Mouse (Mus musculus): ENCODE results near the gene Olfr1310. TPM values are rescaled to one million over a fixed set of nuclear protein-coding genes. Genes with fewer than 3 reads are reported as not detected.
"Not testable (repeated sequence)": the region's sequence is repeated elsewhere in the genome, so short reads cannot be mapped to it uniquely, and the experiment has no call there.

Olfr1310 gene
- polyA plus RNA-seq (2012; rRNA removed) (0.01 TPM in 1 of 2 replicates, not detected in the other), polyA plus RNA-seq (2014; fragmentation: Nextera tagmentation; extraction: Ambion mirVana) (not detected in 2 replicates)

GRCm38 (mm10) chr2:112012608-112013007, at the start of gene Olfr1310:
Gene Olfr1310 (minus strand): TSS chr2:112012708.
- Histone ChIP-seq H3K27ac (replicated peaks; ENCODE audit: low read depth, low read length) (no peak within 1 kb of the TSS), H3K4me2 (replicated peaks; ENCODE audit: low read depth, low read length, severe bottlenecking) (no peak within 1 kb of the TSS), H3K27me3 (ENCODE audit: control insufficient read depth, insufficient read depth, low read length) (no peaks in the 10 kb centered on the region), H3K9me3 (ENCODE audit: control insufficient read depth, low read length) (no peaks in the 10 kb centered on the region), H3K9ac (ENCODE audit: low read depth, low read length, severe bottlenecking) (no peak within 1 kb of the TSS), H3K4me3 (replicated peaks; ENCODE audit: low read length) (no peak within 1 kb of the TSS), H3K36me3 (ENCODE audit: control insufficient read depth, insufficient read depth, low read length) (no peaks in the 10 kb centered on the region), H3K4me1 (ENCODE audit: control insufficient read depth, insufficient read depth, low read length) (no peaks in the 10 kb centered on the region)
- no peak for TF ChIP-seq POLR2A (IDR thresholded peaks at IDR 0.05; ENCODE audit: borderline replicate concordance, extremely low read depth, insufficient read depth, insufficient read length)
- no peak for ATAC-seq (ENCODE audit: low FRiP score, low read depth)
- DNase-seq (ENCODE audit: low spot score): no peak

- Histone ChIP-seq H3K36me3 (ENCODE audit: control insufficient read depth, insufficient read depth, low read length) (no peaks in the 10 kb centered on the region), H3K27ac (replicated peaks; ENCODE audit: low read depth, low read length) (no peak within 1 kb of the TSS), H3K4me2 (replicated peaks; ENCODE audit: low read depth, low read length, severe bottlenecking) (no peak within 1 kb of the TSS), H3K27me3 (ENCODE audit: control insufficient read depth, insufficient read depth, low read length) (no peaks in the 10 kb centered on the region), H3K9me3 (ENCODE audit: control insufficient read depth, low read length) (no peaks in the 10 kb centered on the region), H3K4me3 (replicated peaks; ENCODE audit: low read length) (no peak within 1 kb of the TSS), H3K9ac (ENCODE audit: low read depth, low read length, severe bottlenecking) (no peak within 1 kb of the TSS), H3K4me1 (ENCODE audit: control insufficient read depth, insufficient read depth, low read length) (no peaks in the 10 kb centered on the region)
- whole genome bisulfite sequencing: 38% methylated on average over 1 of the region's 1 CpGs
- ATAC-seq (ENCODE audit: low FRiP score, low read depth): no peak
- no peak for DNase-seq (ENCODE audit: low spot score)
- TF ChIP-seq POLR2A (IDR thresholded peaks at IDR 0.05; ENCODE audit: borderline replicate concordance, extremely low read depth, insufficient read depth, insufficient read length): no peak
Observed at GRCm38 (mm10) chr2:112050138-112050537, 37.6 kb upstream of the Olfr1310 start, which contains the start of gene Olfr1312. Gene Olfr1312 (minus strand): TSS chr2:112050238.

GRCm38 (mm10) chr2:112026971-112027370, 14.5 kb upstream of the Olfr1310 start:
- not testable (repeated sequence) for H3K4me2 ChIP-seq (replicated peaks; ENCODE audit: low read depth, low read length, severe bottlenecking); H3K4me1 ChIP-seq (ENCODE audit: control insufficient read depth, insufficient read depth, low read length); ATAC-seq (ENCODE audit: low FRiP score, low read depth); H3K27me3 ChIP-seq (ENCODE audit: control insufficient read depth, insufficient read depth, low read length); DNase-seq (ENCODE audit: low spot score); H3K9ac ChIP-seq (ENCODE audit: low read depth, low read length, severe bottlenecking); H3K27ac ChIP-seq (replicated peaks; ENCODE audit: low read depth, low read length); H3K4me3 ChIP-seq (replicated peaks; ENCODE audit: low read length); H3K9me3 ChIP-seq (ENCODE audit: control insufficient read depth, low read length); H3K36me3 ChIP-seq (ENCODE audit: control insufficient read depth, insufficient read depth, low read length)
- WGBS: 42% methylated on average over 6 of the region's 6 CpGs

GRCm38 (mm10) chr2:112024312-112024711, 11.8 kb upstream of the Olfr1310 start, which contains the start of gene Olfr1311:
Gene Olfr1311 (minus strand): TSS chr2:112024412.
- Histone ChIP-seq H3K4me1 (ENCODE audit: control insufficient read depth, insufficient read depth, low read length) (no peaks in the 10 kb centered on the region), H3K27ac (replicated peaks; ENCODE audit: low read depth, low read length) (no peak within 1 kb of the TSS), H3K9ac (ENCODE audit: low read depth, low read length, severe bottlenecking) (no peak within 1 kb of the TSS), H3K9me3 (ENCODE audit: control insufficient read depth, low read length) (no peaks in the 10 kb centered on the region), H3K4me2 (replicated peaks; ENCODE audit: low read depth, low read length, severe bottlenecking) (no peak within 1 kb of the TSS), H3K36me3 (ENCODE audit: control insufficient read depth, insufficient read depth, low read length) (no peaks in the 10 kb centered on the region), H3K27me3 (ENCODE audit: control insufficient read depth, insufficient read depth, low read length) (no peaks in the 10 kb centered on the region), H3K4me3 (replicated peaks; ENCODE audit: low read length) (no peak within 1 kb of the TSS)
- no peak for TF ChIP-seq POLR2A (IDR thresholded peaks at IDR 0.05; ENCODE audit: borderline replicate concordance, extremely low read depth, insufficient read depth, insufficient read length)
- WGBS: 87% methylated on average over 2 of the region's 2 CpGs
- ATAC-seq (ENCODE audit: low FRiP score, low read depth): no peak
- DNase-seq (ENCODE audit: low spot score): no peak

GRCm38 (mm10) chr2:112014900-112015299, 2.4 kb upstream of the Olfr1310 start:
- no peak overlapping the region for H3K9ac ChIP-seq (ENCODE audit: low read depth, low read length, severe bottlenecking)
- no peak overlapping the region for H3K4me2 ChIP-seq (replicated peaks; ENCODE audit: low read depth, low read length, severe bottlenecking)
- H3K4me1 ChIP-seq (ENCODE audit: control insufficient read depth, insufficient read depth, low read length): no peaks in the 10 kb centered on the region
- no peak overlapping the region for H3K4me3 ChIP-seq (replicated peaks; ENCODE audit: low read length)
- no peak overlapping the region for H3K27ac ChIP-seq (replicated peaks; ENCODE audit: low read depth, low read length)
- ATAC-seq (ENCODE audit: low FRiP score, low read depth) (no peak), DNase-seq (ENCODE audit: low spot score) (no peak)
- TF ChIP-seq POLR2A (IDR thresholded peaks at IDR 0.05; ENCODE audit: borderline replicate concordance, extremely low read depth, insufficient read depth, insufficient read length): no peak
- no peaks in the 10 kb centered on the region for H3K27me3 ChIP-seq (ENCODE audit: control insufficient read depth, insufficient read depth, low read length)
- 78% methylated on average over 3 of the region's 3 CpGs for WGBS
- H3K9me3 ChIP-seq (ENCODE audit: control insufficient read depth, low read length): no peaks in the 10 kb centered on the region
- H3K36me3 ChIP-seq (ENCODE audit: control insufficient read depth, insufficient read depth, low read length): no peaks in the 10 kb centered on the region

- H3K27me3 ChIP-seq (ENCODE audit: control insufficient read depth, insufficient read depth, low read length): no peaks in the 10 kb centered on the region
- no peak within 1 kb of the TSS for H3K4me2 ChIP-seq (replicated peaks; ENCODE audit: low read depth, low read length, severe bottlenecking)
- DNase-seq (ENCODE audit: low spot score) (no peak), ATAC-seq (ENCODE audit: low FRiP score, low read depth) (no peak)
- WGBS: 64% methylated on average over 1 of the region's 1 CpGs
- no peaks in the 10 kb centered on the region for H3K9me3 ChIP-seq (ENCODE audit: control insufficient read depth, low read length)
- no peak within 1 kb of the TSS for H3K4me3 ChIP-seq (replicated peaks; ENCODE audit: low read length)
- H3K9ac ChIP-seq (ENCODE audit: low read depth, low read length, severe bottlenecking): no peak within 1 kb of the TSS
- no peak for TF ChIP-seq POLR2A (IDR thresholded peaks at IDR 0.05; ENCODE audit: borderline replicate concordance, extremely low read depth, insufficient read depth, insufficient read length)
- no peaks in the 10 kb centered on the region for H3K4me1 ChIP-seq (ENCODE audit: control insufficient read depth, insufficient read depth, low read length)
- H3K27ac ChIP-seq (replicated peaks; ENCODE audit: low read depth, low read length): no peak within 1 kb of the TSS
- H3K36me3 ChIP-seq (ENCODE audit: control insufficient read depth, insufficient read depth, low read length): no peaks in the 10 kb centered on the region
Observed at GRCm38 (mm10) chr2:111990181-111990580, 22.3 kb downstream of the Olfr1310 start, which contains the start of gene Olfr1309. Gene Olfr1309 (minus strand): TSS chr2:111990281.

Data from limb, embryonic 14.5 days (tissue).